Mouse (Mus musculus) hindbrain, embryonic 13.5 days (tissue): ENCODE results near the gene Fam8a1. TPM values are rescaled to one million over a fixed set of nuclear protein-coding genes. Genes with fewer than 3 reads are reported as not detected.

Experiments
- ATAC-seq: fragments of 200-750 bp; cut with Nextera tagmentation; 2 replicates; pipeline ENCODE4 v1.8.0; 2017; ENCODE audit warnings: moderate TSS enrichment; ENCODE audit not compliant: low FRiP score
- H3K27ac ChIP-seq: fragments of 300-500 bp; sonication (generic); 2 replicates; pipeline ENCODE4 v1.5.1; 2015; ENCODE audit warnings: inconsistent platforms, mild to moderate bottlenecking, moderate library complexity
- H3K27me3 ChIP-seq: fragments of 300-500 bp; sonication (generic); 2 replicates; pipeline ENCODE4 v1.6.1; 2015; ENCODE audit warnings: mild to moderate bottlenecking, inconsistent platforms
- H3K36me3 ChIP-seq: fragments of 300-500 bp; sonication (generic); 2 replicates; pipeline ENCODE4 v1.6.1; 2015; ENCODE audit warnings: mild to moderate bottlenecking, inconsistent platforms
- H3K4me1 ChIP-seq: fragments of 300-500 bp; sonication (generic); replicated peaks from 2 replicates; pipeline ENCODE4 v1.6.1; 2015; ENCODE audit warnings: inconsistent platforms
- H3K4me2 ChIP-seq: fragments of 300-500 bp; sonication (generic); 2 replicates; pipeline ENCODE4 v1.6.1; 2015; ENCODE audit warnings: inconsistent platforms, mild to moderate bottlenecking, moderate library complexity
- H3K4me3 ChIP-seq: fragments of 300-500 bp; sonication (generic); 2 replicates; pipeline ENCODE4 v1.5.1; 2015; ENCODE audit warnings: mild to moderate bottlenecking, inconsistent platforms
- H3K9ac ChIP-seq: fragments of 300-500 bp; sonication (generic); 2 replicates; pipeline ENCODE4 v1.6.1; 2015; ENCODE audit warnings: mild to moderate bottlenecking, inconsistent platforms
- H3K9me3 ChIP-seq: fragments of 300-500 bp; sonication (generic); 2 replicates; pipeline ENCODE4 v1.6.1; 2016; ENCODE audit warnings: inconsistent platforms
- WGBS: fragments of 180-500 bp; shearing (Covaris S2); methylation state at CpG from one replicate; pipeline ENCODE4 v1.1.7; 2015; 5-methylcytosine and 5-hydroxymethylcytosine counted together
- polyA plus RNA-seq: library from polyadenylated mRNA; unstranded; fragments of >200 nt; fragmentation: Nextera tagmentation; extraction: Ambion mirVana; gene quantifications from 2 replicates; pipeline ENCODE4 v1.2.1, GENCODE M21; 2015

The Fam8a1 gene
- 17.6 and 17.9 TPM in 2 replicates for polyA plus RNA-seq

GRCm38 (mm10) chr13:46669048-46669619 is at the start of gene Fam8a1:
Gene Fam8a1, plus strand, starts transcription at chr13:46669522.
- H3K9ac ChIP-seq = peak within 1 kb of the TSS; percentile 97
- H3K9me3 ChIP-seq = no peaks in the 10 kb centered on the region
- H3K27me3 ChIP-seq = peaks cover 8% of the 10 kb centered on the region; the same call in 1 of the 2 replicates
- H3K4me2 ChIP-seq = peak within 1 kb of the TSS; percentile 80
- WGBS = under 1% methylated on average over 46 of the region's 46 CpGs
- H3K4me3 ChIP-seq = peak within 1 kb of the TSS; percentile 95
- ATAC-seq = peak; percentile 95
- peak within 1 kb of the TSS; percentile 92 for H3K27ac ChIP-seq
- peaks cover 26% of the 10 kb centered on the region for H3K36me3 ChIP-seq
- peaks cover 23% of the 10 kb centered on the region for H3K4me1 ChIP-seq

- Histone ChIP-seq H3K4me3 (no peak overlapping the region), H3K4me1 (peaks cover 6% of the 10 kb centered on the region), H3K9ac (no peak overlapping the region), H3K4me2 (peak overlapping the region; percentile 33; the same call in 1 of the 2 replicates), H3K27me3 (no peaks in the 10 kb centered on the region), H3K27ac (no peak overlapping the region), H3K9me3 (no peaks in the 10 kb centered on the region), H3K36me3 (no peaks in the 10 kb centered on the region)
- WGBS = 38% methylated on average over 11 of the region's 11 CpGs
- no peak for ATAC-seq
These were observed 49.7 kb upstream of the Fam8a1 start for GRCm38 (mm10) chr13:46619633-46620032.

- H3K4me1 ChIP-seq = peaks cover 6% of the 10 kb centered on the region
- H3K36me3 ChIP-seq = no peaks in the 10 kb centered on the region
- no peaks in the 10 kb centered on the region for H3K9me3 ChIP-seq
- H3K4me3 ChIP-seq = no peak overlapping the region
- H3K4me2 ChIP-seq = no peak overlapping the region
- H3K27me3 ChIP-seq = no peaks in the 10 kb centered on the region
- 84% methylated on average over 7 of the region's 7 CpGs for WGBS
- ATAC-seq = no peak
- H3K9ac ChIP-seq = no peak overlapping the region
- no peak overlapping the region for H3K27ac ChIP-seq
These were observed 48.2 kb upstream of the Fam8a1 start for GRCm38 (mm10) chr13:46620964-46621757.

- Histone ChIP-seq H3K36me3 (no peaks in the 10 kb centered on the region), H3K9ac (no peak overlapping the region), H3K27me3 (no peaks in the 10 kb centered on the region), H3K9me3 (no peaks in the 10 kb centered on the region), H3K4me3 (no peak overlapping the region), H3K4me1 (0 out of 2 replicates have a peak, but pooled peaks cover 5% of the 10 kb centered on the region), H3K27ac (no peak overlapping the region), H3K4me2 (no peak overlapping the region)
- no peak for ATAC-seq
- 92% methylated on average over 9 of the region's 9 CpGs for WGBS
These were observed 42.7 kb upstream of the Fam8a1 start for GRCm38 (mm10) chr13:46626608-46627007.

GRCm38 (mm10) chr13:46627841-46628240 is 41.5 kb upstream of the Fam8a1 start:
- no peaks in the 10 kb centered on the region for H3K36me3 ChIP-seq
- 74% methylated on average over 10 of the region's 10 CpGs for WGBS
- no peak overlapping the region for H3K4me2 ChIP-seq
- 0 out of 2 replicates have a peak, but pooled peaks cover 8% of the 10 kb centered on the region for H3K4me1 ChIP-seq
- H3K27ac ChIP-seq = no peak overlapping the region
- no peak for ATAC-seq
- no peak overlapping the region for H3K4me3 ChIP-seq
- no peaks in the 10 kb centered on the region for H3K27me3 ChIP-seq
- H3K9ac ChIP-seq = no peak overlapping the region
- H3K9me3 ChIP-seq = no peaks in the 10 kb centered on the region

GRCm38 (mm10) chr13:46629391-46629790 is 39.9 kb upstream of the Fam8a1 start:
- no peak overlapping the region for H3K4me3 ChIP-seq
- H3K4me1 ChIP-seq = peaks cover 22% of the 10 kb centered on the region
- H3K9ac ChIP-seq = no peak overlapping the region
- H3K36me3 ChIP-seq = no peaks in the 10 kb centered on the region
- H3K9me3 ChIP-seq = no peaks in the 10 kb centered on the region
- H3K27me3 ChIP-seq = no peaks in the 10 kb centered on the region
- H3K27ac ChIP-seq = no peak overlapping the region
- no peak overlapping the region for H3K4me2 ChIP-seq
- 87% methylated on average over 6 of the region's 6 CpGs for WGBS
- ATAC-seq = no peak

- Histone ChIP-seq H3K27ac (0 out of 2 replicates have a peak overlapping the region, but pooled peaks have one; percentile 82), H3K36me3 (0 out of 2 replicates have a peak, but pooled peaks cover 4% of the 10 kb centered on the region), H3K4me1 (peaks cover 23% of the 10 kb centered on the region), H3K27me3 (no peaks in the 10 kb centered on the region), H3K4me3 (no peak overlapping the region), H3K9ac (no peak overlapping the region), H3K9me3 (no peaks in the 10 kb centered on the region), H3K4me2 (no peak overlapping the region)
- 63% methylated on average over 4 of the region's 4 CpGs for WGBS
- no peak for ATAC-seq
These were observed 36.5 kb upstream of the Fam8a1 start for GRCm38 (mm10) chr13:46632796-46633195.

- Histone ChIP-seq H3K27ac (peak overlapping the region; percentile 82), H3K9ac (peak overlapping the region; percentile 49), H3K9me3 (no peaks in the 10 kb centered on the region), H3K4me2 (peak overlapping the region; percentile 47), H3K4me1 (peaks cover 23% of the 10 kb centered on the region), H3K27me3 (no peaks in the 10 kb centered on the region), H3K36me3 (0 out of 2 replicates have a peak, but pooled peaks cover 4% of the 10 kb centered on the region), H3K4me3 (peak overlapping the region; percentile 24)
- peak; percentile 89 for ATAC-seq
- WGBS = 26% methylated on average over 18 of the region's 18 CpGs
These were observed 35.8 kb upstream of the Fam8a1 start for GRCm38 (mm10) chr13:46633320-46634132.

GRCm38 (mm10) chr13:46634133-46634488 is 35.2 kb upstream of the Fam8a1 start:
- no peaks in the 10 kb centered on the region for H3K9me3 ChIP-seq
- H3K4me3 ChIP-seq = peak overlapping the region; percentile 24
- H3K27me3 ChIP-seq = no peaks in the 10 kb centered on the region
- ATAC-seq = peak; percentile 81
- peaks cover 23% of the 10 kb centered on the region for H3K4me1 ChIP-seq
- H3K27ac ChIP-seq = peak overlapping the region; percentile 82
- H3K36me3 ChIP-seq = 0 out of 2 replicates have a peak, but pooled peaks cover 4% of the 10 kb centered on the region
- WGBS = 24% methylated on average over 6 of the region's 6 CpGs
- peak overlapping the region; percentile 49 for H3K9ac ChIP-seq
- H3K4me2 ChIP-seq = peak overlapping the region; percentile 47

GRCm38 (mm10) chr13:46640608-46641468 is 28.5 kb upstream of the Fam8a1 start:
- Histone ChIP-seq H3K4me1 (no peaks in the 10 kb centered on the region), H3K4me2 (no peak overlapping the region), H3K27me3 (no peaks in the 10 kb centered on the region), H3K9ac (no peak overlapping the region), H3K27ac (no peak overlapping the region), H3K9me3 (peaks cover 7% of the 10 kb centered on the region; the same call in 1 of the 2 replicates), H3K36me3 (0 out of 2 replicates have a peak, but pooled peaks cover 7% of the 10 kb centered on the region), H3K4me3 (no peak overlapping the region)
- ATAC-seq = no peak
- WGBS = 84% methylated on average over 10 of the region's 10 CpGs

GRCm38 (mm10) chr13:46642318-46642717 is 27.0 kb upstream of the Fam8a1 start:
- Histone ChIP-seq H3K4me1 (no peaks in the 10 kb centered on the region), H3K36me3 (0 out of 2 replicates have a peak, but pooled peaks cover 3% of the 10 kb centered on the region), H3K27ac (no peak overlapping the region), H3K4me2 (no peak overlapping the region), H3K4me3 (no peak overlapping the region), H3K9me3 (peaks cover 7% of the 10 kb centered on the region; the same call in 1 of the 2 replicates), H3K27me3 (no peaks in the 10 kb centered on the region), H3K9ac (no peak overlapping the region)
- WGBS = 89% methylated on average over 4 of the region's 4 CpGs
- ATAC-seq = no peak
